8 mouse cellular contexts compared by ENCODE assay signal in genomic region chr7:3601119-3601518, GRCm38 (mm10). TPM values are rescaled to one million over a fixed set of nuclear protein-coding genes. Genes with fewer than 3 reads are reported as not detected.
DNase-seq lines count a peak whose midpoint lies in the region; ATAC-seq and TF ChIP-seq lines count a peak whose summit lies in the region.

No protein-coding gene starts in this region.

- no peaks in the 10 kb centered on the region for H3K27me3 ChIP-seq in heart, adult 2 months (ENCODE audit: control insufficient read depth, insufficient read depth, low read length)
- H3K27me3 ChIP-seq in heart, embryonic 10.5 days (ENCODE audit: insufficient read depth, poor library complexity, severe bottlenecking): no peaks in the 10 kb centered on the region
- no peaks in the 10 kb centered on the region for H3K27me3 ChIP-seq in forebrain, embryonic 13.5 days
- H3K27me3 ChIP-seq in hindbrain, postnatal 0 days (ENCODE audit: insufficient read depth, low read length): no peaks in the 10 kb centered on the region
- H3K27me3 ChIP-seq in midbrain, embryonic 12.5 days: no peaks in the 10 kb centered on the region

- intact Hi-C loops in heart, adult 2 months (cut with DNase I): loop anchor here (5.0 kb wide), 1 partner anchor 379 kb away; no protein-coding TSS in a partner anchor

- no peak overlapping the region for H3K4me3 ChIP-seq in heart, adult 2 months
- no peak overlapping the region for H3K4me3 ChIP-seq in heart, embryonic 10.5 days
- no peak overlapping the region for H3K4me3 ChIP-seq in forebrain, embryonic 13.5 days
- no peak overlapping the region for H3K4me3 ChIP-seq in hindbrain, postnatal 0 days (ENCODE audit: low read length)
- H3K4me3 ChIP-seq in midbrain, embryonic 12.5 days: no peak overlapping the region

- no peak for TF ChIP-seq POLR2A in heart, adult 2 months (IDR thresholded peaks at IDR 0.05; ENCODE audit: insufficient read depth, low read depth, low read length)

- 3% methylated on average over 4 of the region's 4 CpGs for WGBS in heart, adult 2 months
- 22% methylated on average over 4 of the region's 4 CpGs for WGBS in heart, embryonic 10.5 days
- WGBS in forebrain, embryonic 13.5 days: 9% methylated on average over 4 of the region's 4 CpGs
- WGBS in hindbrain, postnatal 0 days: 9% methylated on average over 4 of the region's 4 CpGs
- 17% methylated on average over 4 of the region's 4 CpGs for WGBS in midbrain, embryonic 12.5 days

- peak; percentile 95 for TF ChIP-seq CTCF in heart, adult 2 months (IDR thresholded peaks at IDR 0.05)
- TF ChIP-seq CTCF in hindbrain, postnatal 0 days (IDR thresholded peaks at IDR 0.05; ENCODE audit: low read depth): peak; percentile 89

- no peak overlapping the region for H3K27ac ChIP-seq in heart, adult 2 months
- no peak overlapping the region for H3K27ac ChIP-seq in heart, embryonic 10.5 days
- no peak overlapping the region for H3K27ac ChIP-seq in forebrain, embryonic 13.5 days
- no peak overlapping the region for H3K27ac ChIP-seq in hindbrain, postnatal 0 days
- no peak overlapping the region for H3K27ac ChIP-seq in midbrain, embryonic 12.5 days (replicated peaks)

- DNase-seq in heart, adult 2 months: peak; percentile 34 to 50
- no peak for DNase-seq in heart, embryonic 10.5 days (ENCODE audit: low spot score)
- peak; percentile 81 for DNase-seq in adrenal gland, postnatal 10 days
- DNase-seq in hindbrain, postnatal 0 days (ENCODE audit: low spot score): peak; percentile 91
- peak; percentile 45 for DNase-seq in left cerebral cortex, adult 11 months (ENCODE audit: low spot score)
- DNase-seq in right cerebral cortex, postnatal 4 days: peak; percentile 63

- H3K4me2 ChIP-seq in forebrain, embryonic 13.5 days: no peak overlapping the region
- no peak overlapping the region for H3K4me2 ChIP-seq in hindbrain, postnatal 0 days (ENCODE audit: low read depth, low read length)
- no peak overlapping the region for H3K4me2 ChIP-seq in midbrain, embryonic 12.5 days (replicated peaks)

- ATAC-seq in forebrain, embryonic 13.5 days: 0 out of 2 replicates have a peak, but pooled peaks have one; percentile 51
- ATAC-seq in hindbrain, postnatal 0 days: peak; percentile 74
- 0 out of 2 replicates have a peak, but pooled peaks have one; percentile 30 for ATAC-seq in midbrain, embryonic 12.5 days (ENCODE audit: low FRiP score, low read depth)

- H3K36me3 ChIP-seq in heart, adult 2 months (ENCODE audit: control insufficient read depth, insufficient read depth, low read length): no peaks in the 10 kb centered on the region
- no peaks in the 10 kb centered on the region for H3K36me3 ChIP-seq in heart, embryonic 10.5 days
- H3K36me3 ChIP-seq in forebrain, embryonic 13.5 days (ENCODE audit: poor library complexity, severe bottlenecking): no peaks in the 10 kb centered on the region
- no peaks in the 10 kb centered on the region for H3K36me3 ChIP-seq in hindbrain, postnatal 0 days (ENCODE audit: insufficient read depth, low read length)
- no peaks in the 10 kb centered on the region for H3K36me3 ChIP-seq in midbrain, embryonic 12.5 days

- no peaks in the 10 kb centered on the region; the same call in 1 of the 2 replicates for H3K4me1 ChIP-seq in heart, adult 2 months (ENCODE audit: control insufficient read depth, insufficient read depth, low read length)
- no peaks in the 10 kb centered on the region for H3K4me1 ChIP-seq in heart, embryonic 10.5 days
- H3K4me1 ChIP-seq in forebrain, embryonic 13.5 days: no peaks in the 10 kb centered on the region
- H3K4me1 ChIP-seq in hindbrain, postnatal 0 days (ENCODE audit: insufficient read depth, low read length): no peaks in the 10 kb centered on the region
- H3K4me1 ChIP-seq in midbrain, embryonic 12.5 days: no peaks in the 10 kb centered on the region

- no peak for TF ChIP-seq EP300 in heart, adult 2 months (IDR thresholded peaks at IDR 0.05; ENCODE audit: insufficient read depth, low read depth, low read length)

- H3K9ac ChIP-seq in heart, adult 2 months (ENCODE audit: low read depth, low read length): no peak overlapping the region
- H3K9ac ChIP-seq in forebrain, embryonic 13.5 days: no peak overlapping the region
- H3K9ac ChIP-seq in hindbrain, postnatal 0 days (replicated peaks; ENCODE audit: low read length): no peak overlapping the region
- no peak overlapping the region for H3K9ac ChIP-seq in midbrain, embryonic 12.5 days (replicated peaks)

- no peaks in the 10 kb centered on the region for H3K79me2 ChIP-seq in heart, adult 2 months (replicated peaks; ENCODE audit: control insufficient read depth, insufficient read depth, low read length)

- no peaks in the 10 kb centered on the region for H3K9me3 ChIP-seq in heart, embryonic 10.5 days
- H3K9me3 ChIP-seq in forebrain, embryonic 13.5 days (replicated peaks): no peaks in the 10 kb centered on the region
- no peaks in the 10 kb centered on the region for H3K9me3 ChIP-seq in hindbrain, postnatal 0 days (ENCODE audit: low read length)
- no peaks in the 10 kb centered on the region for H3K9me3 ChIP-seq in midbrain, embryonic 12.5 days

RNA-seq across cellular contexts. Expression of gene Oscar, which starts 14.8 kb away (rescaled TPM):
- under 1 TPM in 1 of 2 experiments, not detected in 1; 0.21 TPM for total RNA-seq in heart, adult 2 months (2021)
- 0.45 and 0.91 TPM in 2 replicates for polyA plus RNA-seq in heart, adult 2 months (2012; rRNA removed)
- polyA plus RNA-seq in heart, embryonic 10.5 days (2016; fragmentation: Nextera tagmentation; extraction: Ambion mirVana): 0.16 and 0.27 TPM in 2 replicates
- total RNA-seq in adrenal gland, postnatal 10 days (2021): under 1 TPM; 0.58 to 0.72 TPM
- polyA plus RNA-seq in forebrain, embryonic 13.5 days (2015; fragmentation: Nextera tagmentation; extraction: Ambion mirVana): 0.27 and 0.34 TPM in 2 replicates
- total RNA-seq in hindbrain, postnatal 0 days (2014; rRNA removed): 0.50 and 1.1 TPM in 2 replicates
- polyA plus RNA-seq in hindbrain, postnatal 0 days (2015; fragmentation: Nextera tagmentation; extraction: Ambion mirVana): 0.35 and 0.60 TPM in 2 replicates
- polyA plus RNA-seq in midbrain, embryonic 12.5 days (2016; fragmentation: Nextera tagmentation; extraction: Ambion mirVana): 0.22 TPM in 1 of 2 replicates, not detected in the other

RNA-seq across cellular contexts. Expression of gene Ndufa3, which starts 16.1 kb away (rescaled TPM):
- total RNA-seq in heart, adult 2 months (2021): 1,000 to 10,000 TPM; 1,765 to 2,117 TPM
- polyA plus RNA-seq in heart, adult 2 months (2012; rRNA removed): 956 and 1,299 TPM in 2 replicates
- polyA plus RNA-seq in heart, embryonic 10.5 days (2016; fragmentation: Nextera tagmentation; extraction: Ambion mirVana): 486 and 602 TPM in 2 replicates
- total RNA-seq in adrenal gland, postnatal 10 days (2021): 1,000 to 10,000 TPM; 1,038 to 1,129 TPM
- 452 and 481 TPM in 2 replicates for polyA plus RNA-seq in forebrain, embryonic 13.5 days (2015; fragmentation: Nextera tagmentation; extraction: Ambion mirVana)
- 235 and 572 TPM in 2 replicates for total RNA-seq in hindbrain, postnatal 0 days (2014; rRNA removed)
- polyA plus RNA-seq in hindbrain, postnatal 0 days (2015; fragmentation: Nextera tagmentation; extraction: Ambion mirVana): 664 and 717 TPM in 2 replicates
- polyA plus RNA-seq in midbrain, embryonic 12.5 days (2016; fragmentation: Nextera tagmentation; extraction: Ambion mirVana): 341 and 342 TPM in 2 replicates

RNA-seq across cellular contexts. Expression of gene Tfpt, which starts 28.6 kb away (rescaled TPM):
- total RNA-seq in heart, adult 2 months (2021): 10 to 100 TPM; 16.9 to 21.1 TPM
- polyA plus RNA-seq in heart, adult 2 months (2012; rRNA removed): 8.0 and 8.8 TPM in 2 replicates
- polyA plus RNA-seq in heart, embryonic 10.5 days (2016; fragmentation: Nextera tagmentation; extraction: Ambion mirVana): 19.4 and 34.5 TPM in 2 replicates
- total RNA-seq in adrenal gland, postnatal 10 days (2021): 10 to 100 TPM; 24.1 to 26.4 TPM
- polyA plus RNA-seq in forebrain, embryonic 13.5 days (2015; fragmentation: Nextera tagmentation; extraction: Ambion mirVana): 31.3 and 33.1 TPM in 2 replicates
- 14.2 and 17.3 TPM in 2 replicates for total RNA-seq in hindbrain, postnatal 0 days (2014; rRNA removed)
- polyA plus RNA-seq in hindbrain, postnatal 0 days (2015; fragmentation: Nextera tagmentation; extraction: Ambion mirVana): 31.4 and 35.9 TPM in 2 replicates
- polyA plus RNA-seq in midbrain, embryonic 12.5 days (2016; fragmentation: Nextera tagmentation; extraction: Ambion mirVana): 29.9 and 37.1 TPM in 2 replicates

RNA-seq across cellular contexts. Expression of gene Prpf31, which starts 28.7 kb away (rescaled TPM):
- total RNA-seq in heart, adult 2 months (2021): 10 to 100 TPM; 24.1 to 24.4 TPM
- 21.5 and 30.3 TPM in 2 replicates for polyA plus RNA-seq in heart, adult 2 months (2012; rRNA removed)
- polyA plus RNA-seq in heart, embryonic 10.5 days (2016; fragmentation: Nextera tagmentation; extraction: Ambion mirVana): 90.1 and 121 TPM in 2 replicates
- total RNA-seq in adrenal gland, postnatal 10 days (2021): 10 to 100 TPM; 34.5 to 39.4 TPM
- 134 and 149 TPM in 2 replicates for polyA plus RNA-seq in forebrain, embryonic 13.5 days (2015; fragmentation: Nextera tagmentation; extraction: Ambion mirVana)
- 48.6 and 50.8 TPM in 2 replicates for total RNA-seq in hindbrain, postnatal 0 days (2014; rRNA removed)
- 77.6 and 78.6 TPM in 2 replicates for polyA plus RNA-seq in hindbrain, postnatal 0 days (2015; fragmentation: Nextera tagmentation; extraction: Ambion mirVana)
- polyA plus RNA-seq in midbrain, embryonic 12.5 days (2016; fragmentation: Nextera tagmentation; extraction: Ambion mirVana): 121 and 131 TPM in 2 replicates

RNA-seq across cellular contexts. Expression of gene Cnot3, which starts 43.9 kb away (rescaled TPM):
- total RNA-seq in heart, adult 2 months (2021): 10 to 100 TPM; 22.1 to 23.1 TPM
- polyA plus RNA-seq in heart, adult 2 months (2012; rRNA removed): 20.3 and 33.2 TPM in 2 replicates
- 40.7 and 56.4 TPM in 2 replicates for polyA plus RNA-seq in heart, embryonic 10.5 days (2016; fragmentation: Nextera tagmentation; extraction: Ambion mirVana)
- 10 to 100 TPM; 56.7 to 58.5 TPM for total RNA-seq in adrenal gland, postnatal 10 days (2021)
- 55.3 and 56.3 TPM in 2 replicates for polyA plus RNA-seq in forebrain, embryonic 13.5 days (2015; fragmentation: Nextera tagmentation; extraction: Ambion mirVana)
- total RNA-seq in hindbrain, postnatal 0 days (2014; rRNA removed): 23.7 and 26.0 TPM in 2 replicates
- polyA plus RNA-seq in hindbrain, postnatal 0 days (2015; fragmentation: Nextera tagmentation; extraction: Ambion mirVana): 26.4 and 29.8 TPM in 2 replicates
- 59.5 and 67.5 TPM in 2 replicates for polyA plus RNA-seq in midbrain, embryonic 12.5 days (2016; fragmentation: Nextera tagmentation; extraction: Ambion mirVana)
